Mouse (Mus musculus): ENCODE measurements around the gene Fam19a4.

GRCm38 (mm10) chr6:97027110-97027677 lies 33.0 kb downstream of the Fam19a4 start:
- TF ChIP-seq POLR2A (IDR thresholded peaks at IDR 0.05; ENCODE audit: low read depth, low read length) (no peak), CTCF (IDR thresholded peaks at IDR 0.05; ENCODE audit: extremely low read depth, insufficient read length, insufficient replicate concordance, low read depth, low read length) (no peak)

Data from small intestine, adult 2 months (tissue).